Mouse (Mus musculus): Measurements from ENCODE around the gene Shisal1. TPM values are rescaled to one million over a fixed set of nuclear protein-coding genes. Genes with fewer than 3 reads are reported as not detected.

Shisal1 gene
- total RNA-seq, 2 experiments from 2014 or later = 61.4 to 63.9 TPM

GRCm38 (mm10) chr15:84392840-84393239 lies 54.1 kb downstream of the Shisal1 start:
- H3K27ac ChIP-seq = peak overlapping the region; percentile 57
- TF ChIP-seq CTCF (conservative IDR thresholded peaks at IDR 0.05) = no peak
- no peak overlapping the region for H3K4me3 ChIP-seq
- peak in 1 of 2 experiments; percentile 52 for DNase-seq (ENCODE audit: low spot score in 2 of 2)

DNA sequence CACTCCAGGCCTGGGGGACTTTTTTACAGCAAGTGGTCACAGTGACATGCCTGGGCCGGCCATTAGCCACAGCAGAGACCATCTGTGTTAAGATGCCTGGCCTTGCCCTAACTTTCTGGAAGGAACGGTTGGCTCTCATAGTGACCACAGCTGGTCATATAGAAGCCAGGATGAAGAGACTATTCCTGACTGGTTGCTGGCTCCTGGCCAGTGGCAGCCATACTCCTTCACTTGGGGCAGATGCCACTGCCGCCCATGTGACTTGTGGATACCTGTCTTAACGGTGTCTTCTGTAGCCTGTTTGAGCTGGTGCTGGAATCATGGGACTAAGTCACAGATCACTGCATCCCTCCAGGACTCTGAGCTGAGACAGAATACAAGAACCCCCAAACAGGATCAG lies 54.8 kb downstream of the Shisal1 start:
- peak overlapping the region; percentile 57; the same call in 1 of the 2 replicates for H3K27ac ChIP-seq
- TF ChIP-seq CTCF (conservative IDR thresholded peaks at IDR 0.05) = no peak
- H3K4me3 ChIP-seq = no peak overlapping the region
- no peak for DNase-seq (ENCODE audit: low spot score in 2 of 2)

- Histone ChIP-seq H3K4me3 (no peak overlapping the region), H3K27ac (peak overlapping the region; percentile 39; the same call in 1 of the 2 replicates)
- no peak for DNase-seq (ENCODE audit: low spot score in 2 of 2)
- no peak for TF ChIP-seq CTCF (conservative IDR thresholded peaks at IDR 0.05)
Observed at GRCm38 (mm10) chr15:84388698-84389131, 58.2 kb downstream of the Shisal1 start.

DNA sequence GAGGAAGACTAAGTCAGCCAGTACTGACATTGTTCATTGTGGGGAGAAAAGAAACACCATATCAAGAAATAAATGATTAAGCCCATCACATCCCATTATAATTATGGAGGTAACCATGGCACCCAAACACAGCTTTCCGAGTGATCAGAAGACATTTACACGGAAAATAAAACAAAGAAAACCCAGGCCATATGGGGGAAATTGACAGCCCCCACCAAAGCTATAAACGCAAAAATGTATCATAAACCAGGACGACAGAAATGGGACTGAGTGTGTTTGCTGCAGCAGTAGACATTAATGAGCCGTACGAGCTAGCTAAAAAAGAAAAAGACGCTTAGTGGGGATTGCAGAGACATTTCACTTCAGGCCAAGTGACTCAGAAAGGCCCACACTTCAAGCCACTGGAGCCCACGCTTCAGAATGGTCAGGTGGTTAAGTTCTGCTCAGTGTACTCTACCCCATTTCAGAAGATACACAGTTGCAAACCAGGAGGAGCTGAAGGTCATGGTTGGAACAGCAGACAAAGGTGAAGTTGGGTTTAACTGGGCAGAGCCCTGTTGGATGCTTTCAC lies 60.8 kb downstream of the Shisal1 start:
- no peak overlapping the region for H3K4me3 ChIP-seq
- H3K27ac ChIP-seq = peak overlapping the region; percentile 85
- no peak for TF ChIP-seq CTCF (conservative IDR thresholded peaks at IDR 0.05)
- DNase-seq (ENCODE audit: low spot score in 2 of 2) = peak in 1 of 2 experiments; percentile 62

DNA sequence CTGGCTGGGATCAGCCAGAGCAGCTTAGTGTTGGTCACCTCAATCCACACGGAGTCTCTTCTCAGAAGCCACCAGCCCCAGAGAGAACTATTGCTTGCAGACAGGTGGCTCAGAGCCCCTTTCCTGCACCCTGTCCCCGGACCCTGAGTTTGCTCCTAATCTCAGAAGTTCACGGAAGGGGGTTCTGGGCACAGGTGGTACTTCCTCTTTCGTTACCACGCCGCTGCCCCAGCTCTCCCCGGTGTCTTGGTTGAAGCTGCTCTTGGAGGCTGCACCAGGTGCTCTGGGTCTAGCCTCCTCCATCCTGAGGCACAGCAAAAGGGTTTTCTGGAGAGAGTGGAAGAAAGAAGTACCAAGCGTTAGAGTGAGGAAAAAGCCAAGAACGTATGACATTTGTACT lies 62.8 kb downstream of the Shisal1 start:
- DNase-seq (ENCODE audit: low spot score in 2 of 2) = no peak
- Histone ChIP-seq H3K4me3 (no peak overlapping the region), H3K27ac (peak overlapping the region; percentile 85)
- TF ChIP-seq CTCF (conservative IDR thresholded peaks at IDR 0.05) = no peak

DNA sequence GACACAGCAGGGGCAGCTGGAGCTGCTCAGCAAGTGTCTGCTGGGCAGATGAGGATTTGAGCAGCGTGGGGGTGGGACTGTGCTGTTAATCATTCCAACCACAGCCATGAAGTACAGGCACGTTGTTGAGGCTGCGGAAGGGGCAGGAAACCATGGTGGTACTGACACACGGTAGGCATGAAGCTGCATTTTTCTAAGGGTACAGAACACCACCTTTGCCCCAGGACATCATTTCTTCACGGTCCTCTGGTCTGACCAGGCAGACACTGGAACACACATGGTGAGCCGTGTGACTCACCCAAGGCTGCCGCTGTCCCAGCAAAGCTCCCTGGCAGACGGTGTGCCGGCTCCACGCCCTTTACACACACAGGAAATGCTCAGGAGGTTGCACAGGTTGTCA lies 66.7 kb downstream of the Shisal1 start:
- H3K4me3 ChIP-seq = no peak overlapping the region
- TF ChIP-seq CTCF (conservative IDR thresholded peaks at IDR 0.05) = no peak
- no peak for DNase-seq (ENCODE audit: low spot score in 2 of 2)
- H3K27ac ChIP-seq = no peak overlapping the region

- no peak for DNase-seq (ENCODE audit: low spot score in 2 of 2)
- H3K27ac ChIP-seq = no peak overlapping the region
- TF ChIP-seq CTCF (conservative IDR thresholded peaks at IDR 0.05) = no peak
Observed at GRCm38 (mm10) chr15:84378734-84379133, 68.2 kb downstream of the Shisal1 start.

GRCm38 (mm10) chr15:84372801-84373200 lies 74.1 kb downstream of the Shisal1 start:
- no peak for DNase-seq (ENCODE audit: low spot score in 2 of 2)
- peak overlapping the region; percentile 88 for H3K27ac ChIP-seq
- no peak overlapping the region for H3K4me3 ChIP-seq
- TF ChIP-seq CTCF (conservative IDR thresholded peaks at IDR 0.05) = no peak

More at GRCm38 (mm10) chr15:84378734-84379133, 68.2 kb downstream of the Shisal1 start:
- H3K4me3 ChIP-seq = no peak overlapping the region

DNA sequence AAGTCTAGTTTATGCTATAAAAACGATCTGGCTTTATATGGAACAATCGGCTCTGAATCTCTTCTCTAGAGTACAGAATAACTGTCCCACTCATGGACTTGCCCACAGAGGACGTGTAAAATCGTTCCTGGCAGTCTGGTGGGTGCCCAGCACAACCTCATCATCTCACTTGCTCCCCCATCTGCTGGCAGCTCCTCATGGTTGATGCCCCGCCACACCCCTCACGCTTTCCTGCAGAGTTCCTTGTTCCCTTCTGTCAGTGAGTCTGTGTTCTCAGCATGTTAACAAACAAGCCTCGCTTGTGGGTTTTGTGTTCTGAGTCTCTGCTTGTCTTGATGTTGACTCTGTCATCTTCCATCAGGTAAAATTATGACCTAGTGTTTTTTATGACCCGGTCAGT lies 79.5 kb downstream of the Shisal1 start:
- no peak for TF ChIP-seq CTCF (conservative IDR thresholded peaks at IDR 0.05)
- Histone ChIP-seq H3K27ac (peak overlapping the region; percentile 86), H3K4me3 (no peak overlapping the region)
- no peak for DNase-seq (ENCODE audit: low spot score in 2 of 2)

- peak; percentile 39 to 66 for DNase-seq (ENCODE audit: low spot score in 2 of 2)
- peak overlapping the region; percentile 86 for H3K27ac ChIP-seq
- H3K4me3 ChIP-seq = no peak overlapping the region
- TF ChIP-seq CTCF (conservative IDR thresholded peaks at IDR 0.05) = no peak
Observed at GRCm38 (mm10) chr15:84366574-84366989, 80.3 kb downstream of the Shisal1 start.

DNA sequence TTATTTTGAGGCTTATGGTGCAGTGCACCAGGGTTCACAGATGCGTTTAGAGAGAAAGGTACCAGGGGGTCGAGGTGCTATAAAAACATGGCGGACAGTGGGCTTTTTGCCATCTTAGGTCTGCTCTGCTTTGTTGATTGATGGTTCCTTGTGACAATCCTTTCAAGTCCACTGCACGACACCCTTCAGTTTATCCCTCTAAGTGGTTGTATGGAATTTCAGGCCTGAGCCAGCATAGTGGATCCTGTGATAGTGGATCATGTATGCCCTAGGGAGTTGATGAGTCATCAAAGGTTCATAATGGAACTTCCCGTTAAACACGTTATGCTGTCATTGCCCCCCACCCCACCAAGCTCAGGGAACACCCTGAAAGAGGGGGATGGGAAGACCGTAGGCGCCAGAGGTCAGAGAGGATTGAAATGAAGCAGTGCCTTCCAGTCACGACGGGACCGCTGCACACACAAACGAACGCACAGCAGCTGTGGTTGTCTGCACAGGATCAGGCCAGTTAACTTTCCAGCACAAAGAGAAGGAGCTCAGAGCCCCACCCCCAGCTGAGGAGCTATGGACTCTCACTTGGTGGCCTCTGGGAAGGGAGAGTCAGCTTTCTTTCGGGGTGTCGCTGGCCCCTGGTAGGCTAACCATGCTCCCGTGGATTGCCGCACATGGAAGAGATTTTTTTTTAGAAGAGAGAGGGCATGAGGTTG lies 81.1 kb downstream of the Shisal1 start:
- Histone ChIP-seq H3K4me3 (no peak overlapping the region), H3K27ac (peak overlapping the region; percentile 86)
- TF ChIP-seq CTCF (conservative IDR thresholded peaks at IDR 0.05) = no peak
- DNase-seq (ENCODE audit: low spot score in 2 of 2) = no peak

GRCm38 (mm10) chr15:84364746-84365145 lies 82.2 kb downstream of the Shisal1 start:
- no peak for DNase-seq (ENCODE audit: low spot score in 2 of 2)

GRCm38 (mm10) chr15:84355081-84355480 lies 91.8 kb downstream of the Shisal1 start:
- no peak overlapping the region for H3K27ac ChIP-seq
- H3K4me3 ChIP-seq = no peak overlapping the region
- no peak for TF ChIP-seq CTCF (conservative IDR thresholded peaks at IDR 0.05)
- DNase-seq (ENCODE audit: low spot score in 2 of 2) = no peak

More at GRCm38 (mm10) chr15:84364746-84365145, 82.2 kb downstream of the Shisal1 start:
- Histone ChIP-seq H3K4me3 (no peak overlapping the region), H3K27ac (no peak overlapping the region)
- TF ChIP-seq CTCF (conservative IDR thresholded peaks at IDR 0.05) = no peak
